Mouse (Mus musculus) midbrain, embryonic 13.5 days (tissue): ENCODE data around the gene Zfp280d. TPM values are rescaled to one million over a fixed set of nuclear protein-coding genes. Genes with fewer than 3 reads are reported as not detected.

Experiments used
- ATAC-seq: fragments of 200-750 bp; cut with Nextera tagmentation; 2 replicates; pipeline ENCODE4 v1.8.0; 2017; ENCODE audit warnings: mild to moderate bottlenecking, moderate TSS enrichment, moderate library complexity
- H3K27ac ChIP-seq: fragments of 300-500 bp; sonication (generic); 2 replicates; pipeline ENCODE4 v1.5.1; 2015; ENCODE audit warnings: inconsistent platforms, mild to moderate bottlenecking, moderate library complexity
- H3K27me3 ChIP-seq: fragments of 300-500 bp; sonication (generic); 2 replicates; pipeline ENCODE4 v1.6.1; 2015; ENCODE audit warnings: mild to moderate bottlenecking, inconsistent platforms
- H3K36me3 ChIP-seq: fragments of 300-500 bp; sonication (generic); 2 replicates; pipeline ENCODE4 v1.6.1; 2015; ENCODE audit warnings: mild to moderate bottlenecking, inconsistent platforms
- H3K4me1 ChIP-seq: fragments of 300-500 bp; sonication (generic); replicated peaks from 2 replicates; pipeline ENCODE4 v1.6.1; 2015; ENCODE audit warnings: inconsistent platforms
- H3K4me2 ChIP-seq: fragments of 300-500 bp; sonication (generic); replicated peaks from 2 replicates; pipeline ENCODE4 v1.6.1; 2015; ENCODE audit warnings: moderate library complexity, mild to moderate bottlenecking, inconsistent platforms
- H3K4me3 ChIP-seq: fragments of 300-500 bp; sonication (generic); replicated peaks from 2 replicates; pipeline ENCODE4 v1.5.1; 2015; ENCODE audit warnings: mild to moderate bottlenecking, inconsistent platforms
- H3K9ac ChIP-seq: fragments of 300-500 bp; sonication (generic); replicated peaks from 2 replicates; pipeline ENCODE4 v1.6.1; 2015; ENCODE audit warnings: mild to moderate bottlenecking, inconsistent platforms
- H3K9me3 ChIP-seq: fragments of 300-500 bp; sonication (generic); 2 replicates; pipeline ENCODE4 v1.6.1; 2016; ENCODE audit warnings: mild to moderate bottlenecking, inconsistent platforms
- WGBS: fragments of 180-500 bp; shearing (Covaris S2); methylation state at CpG from one replicate; pipeline ENCODE4 v1.1.7; 2015; 5-methylcytosine and 5-hydroxymethylcytosine counted together
- polyA plus RNA-seq: library from polyadenylated mRNA; unstranded; fragments of >200 nt; fragmentation: Nextera tagmentation; extraction: Ambion mirVana; gene quantifications from 2 replicates; pipeline ENCODE4 v1.2.1, GENCODE M21; 2015

Zfp280d gene
- polyA plus RNA-seq, 1 experiment from 2014 or later: 50.6 TPM

DNA sequence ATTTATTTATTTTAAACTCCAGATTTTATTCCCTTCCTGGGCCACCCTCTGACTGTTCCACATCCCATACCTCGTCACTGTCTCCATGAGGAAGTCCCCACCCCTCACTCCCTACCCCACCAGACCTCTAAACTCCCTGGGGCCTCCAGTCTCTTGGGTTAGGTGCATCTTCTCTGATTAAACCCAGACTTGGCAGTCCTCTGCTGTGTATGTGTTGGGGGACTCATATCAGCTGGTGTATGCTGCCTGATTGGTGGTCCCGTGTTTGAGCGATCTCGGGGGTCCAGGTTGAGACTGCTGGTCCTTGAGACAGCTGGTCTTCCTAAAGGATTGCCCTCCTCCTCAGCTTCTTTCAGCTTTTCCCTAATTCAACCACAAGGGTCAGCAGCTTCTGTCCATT is 5.3 kb downstream of the Zfp280d start:
- Histone ChIP-seq H3K9ac (no peak overlapping the region), H3K27me3 (no peaks in the 10 kb centered on the region), H3K36me3 (no peaks in the 10 kb centered on the region), H3K4me2 (no peak overlapping the region), H3K9me3 (0 out of 2 replicates have a peak, but pooled peaks cover 2% of the 10 kb centered on the region), H3K27ac (no peak overlapping the region), H3K4me3 (no peak overlapping the region), H3K4me1 (peaks cover 18% of the 10 kb centered on the region)
- ATAC-seq: no peak
- 97% methylated on average over 4 of the region's 4 CpGs for WGBS

DNA sequence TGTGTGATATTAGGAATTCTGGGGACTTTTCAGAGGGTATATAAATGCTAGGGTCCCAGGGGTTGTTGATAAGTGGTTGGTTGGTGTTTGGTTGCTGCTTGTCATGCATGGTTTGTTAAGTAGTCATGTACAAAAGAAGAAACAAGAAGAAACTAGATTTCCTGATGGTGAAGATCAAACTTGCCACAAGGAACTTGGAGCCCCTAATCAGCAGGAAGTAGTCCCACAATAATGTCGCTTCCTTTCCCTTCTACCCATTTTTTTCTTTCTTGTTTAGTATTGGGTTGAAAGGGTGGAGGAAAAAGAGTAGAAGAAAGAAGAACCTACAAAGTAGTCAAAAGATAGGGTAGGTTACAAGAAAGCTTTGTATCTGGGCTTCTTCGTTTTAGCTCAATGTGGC is 13.0 kb downstream of the Zfp280d start:
- 94% methylated on average over 2 of the region's 2 CpGs for WGBS
- H3K27ac ChIP-seq: no peak overlapping the region
- peaks cover 13% of the 10 kb centered on the region for H3K36me3 ChIP-seq
- no peaks in the 10 kb centered on the region for H3K9me3 ChIP-seq
- no peaks in the 10 kb centered on the region for H3K4me1 ChIP-seq
- no peak for ATAC-seq
- H3K4me3 ChIP-seq: no peak overlapping the region
- H3K4me2 ChIP-seq: no peak overlapping the region
- H3K9ac ChIP-seq: no peak overlapping the region
- no peaks in the 10 kb centered on the region for H3K27me3 ChIP-seq

DNA sequence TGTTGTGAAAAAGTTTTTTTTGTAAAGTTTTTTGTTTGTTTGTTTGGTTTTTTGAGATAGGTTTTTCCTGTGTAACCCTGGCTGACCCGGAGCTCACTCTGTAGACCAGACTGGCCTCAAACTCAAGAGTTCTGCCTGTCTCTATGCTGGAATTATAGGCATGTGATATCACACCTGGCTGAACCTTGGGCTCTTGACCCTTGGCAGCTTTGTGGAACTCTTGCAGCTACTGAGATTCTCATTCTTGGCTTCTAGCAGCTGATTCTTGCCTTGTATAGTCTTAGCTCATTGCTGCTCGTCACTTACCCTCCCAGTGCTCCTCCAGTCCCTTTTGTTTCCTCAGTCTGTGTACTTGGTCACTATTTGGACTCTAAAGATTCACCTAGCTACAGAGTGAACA is 13.6 kb downstream of the Zfp280d start:
- Histone ChIP-seq H3K27me3 (no peaks in the 10 kb centered on the region), H3K4me2 (no peak overlapping the region), H3K36me3 (peaks cover 13% of the 10 kb centered on the region), H3K4me3 (no peak overlapping the region), H3K9me3 (no peaks in the 10 kb centered on the region), H3K27ac (no peak overlapping the region), H3K4me1 (no peaks in the 10 kb centered on the region), H3K9ac (no peak overlapping the region)
- ATAC-seq: no peak
- 81% methylated on average over 2 of the region's 2 CpGs for WGBS

DNA sequence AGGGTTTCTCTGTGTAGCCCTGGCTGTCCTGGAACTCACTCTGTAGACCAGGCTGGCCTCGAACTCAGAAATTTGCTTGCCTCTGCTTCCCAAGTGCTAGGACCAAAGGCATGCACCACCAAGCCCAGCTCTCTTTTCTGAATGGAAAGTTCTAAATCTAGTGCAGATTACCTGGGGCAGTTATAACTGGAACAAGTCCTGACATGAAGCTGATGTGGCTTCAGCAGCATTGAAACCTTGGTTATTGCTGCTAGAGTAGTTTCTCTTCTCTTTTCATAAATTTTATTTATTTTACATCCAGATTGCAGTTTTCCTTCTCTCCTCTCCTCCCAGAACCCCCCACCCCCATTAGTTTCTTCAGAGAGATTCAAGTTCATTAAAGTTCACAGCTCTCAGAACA is 14.4 kb downstream of the Zfp280d start:
- no peak for ATAC-seq
- 96% methylated on average over 1 of the region's 1 CpGs for WGBS
- no peaks in the 10 kb centered on the region for H3K27me3 ChIP-seq

DNA sequence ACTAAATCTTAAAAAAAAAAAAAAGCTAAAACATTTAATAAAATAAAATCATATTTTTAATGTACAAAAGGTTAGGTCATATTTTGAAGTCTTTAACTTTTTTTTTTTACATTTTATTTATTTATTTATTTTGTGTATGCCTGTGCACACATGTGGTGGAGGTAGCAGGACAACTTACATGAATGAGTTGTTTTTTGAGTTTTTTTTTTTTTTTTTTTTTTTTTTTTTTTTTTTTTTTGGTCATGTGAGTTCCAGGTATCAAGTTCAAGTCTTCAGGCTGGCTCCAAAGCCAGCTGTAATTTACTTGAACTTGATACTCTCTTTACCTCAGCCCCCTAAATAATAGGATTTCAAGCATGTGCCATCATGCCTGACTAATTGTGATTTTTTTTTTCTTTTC is 19.4 kb downstream of the Zfp280d start:
- ATAC-seq: no peak
- no peak overlapping the region for H3K27ac ChIP-seq
- peaks cover 6% of the 10 kb centered on the region; the same call in 1 of the 2 replicates for H3K36me3 ChIP-seq

More for the DNA sequence above, 14.4 kb downstream of the Zfp280d start:
- no peak overlapping the region for H3K4me2 ChIP-seq
- H3K36me3 ChIP-seq: peaks cover 13% of the 10 kb centered on the region
- no peak overlapping the region for H3K27ac ChIP-seq
- no peak overlapping the region for H3K9ac ChIP-seq
- no peaks in the 10 kb centered on the region for H3K9me3 ChIP-seq
- no peaks in the 10 kb centered on the region for H3K4me1 ChIP-seq
- H3K4me3 ChIP-seq: no peak overlapping the region

DNA sequence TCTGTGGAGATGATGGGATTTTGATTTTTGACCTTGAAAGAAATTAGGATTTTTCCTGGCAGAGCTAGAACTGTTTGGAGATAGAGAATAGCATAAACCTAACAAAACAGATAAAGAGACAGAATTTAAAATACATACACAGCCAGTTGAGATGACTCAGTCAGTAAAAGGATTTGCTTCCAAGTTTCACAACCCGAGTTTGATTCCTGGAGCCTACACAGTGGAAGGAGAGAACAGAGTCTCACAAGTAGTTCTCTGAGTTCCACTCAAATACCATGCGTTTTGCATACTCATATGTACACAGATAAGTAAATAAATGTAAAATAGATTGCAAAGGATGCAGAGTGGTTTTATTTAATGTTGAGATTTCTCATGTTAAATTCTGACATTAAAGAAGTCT is 35.1 kb downstream of the Zfp280d start:
- H3K4me3 ChIP-seq: no peak overlapping the region
- no peak overlapping the region for H3K9ac ChIP-seq
- no peak for ATAC-seq
- 88% methylated on average over 2 of the region's 2 CpGs for WGBS
- H3K9me3 ChIP-seq: no peaks in the 10 kb centered on the region
- H3K27me3 ChIP-seq: no peaks in the 10 kb centered on the region
- peaks cover 25% of the 10 kb centered on the region for H3K36me3 ChIP-seq
- no peak overlapping the region for H3K4me2 ChIP-seq
- no peaks in the 10 kb centered on the region for H3K4me1 ChIP-seq
- H3K27ac ChIP-seq: no peak overlapping the region

More for the DNA sequence above, 19.4 kb downstream of the Zfp280d start:
- Histone ChIP-seq H3K27me3 (no peaks in the 10 kb centered on the region), H3K9ac (no peak overlapping the region), H3K4me1 (no peaks in the 10 kb centered on the region), H3K9me3 (no peaks in the 10 kb centered on the region), H3K4me2 (no peak overlapping the region), H3K4me3 (no peak overlapping the region)

DNA sequence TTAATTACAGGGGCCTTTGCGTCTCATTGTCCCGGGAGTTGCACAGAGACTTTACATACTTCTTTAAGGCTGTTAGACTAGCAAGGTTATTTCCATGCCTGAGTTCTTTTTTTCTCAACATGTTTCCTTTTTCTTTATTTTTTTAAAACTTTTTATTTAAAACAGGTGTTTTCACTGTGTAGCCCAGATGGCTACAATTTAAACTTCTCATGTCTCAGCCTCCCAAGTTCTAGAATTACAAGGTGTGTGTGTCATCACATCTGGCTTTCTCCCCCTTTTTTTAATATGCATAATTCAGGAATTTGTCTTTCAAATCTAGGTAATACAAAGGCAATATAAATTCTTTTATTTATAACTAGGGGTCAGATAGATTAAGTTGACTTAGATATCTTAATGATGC is 58.6 kb downstream of the Zfp280d start:
- Histone ChIP-seq H3K9ac (no peak overlapping the region), H3K4me1 (no peaks in the 10 kb centered on the region), H3K27me3 (no peaks in the 10 kb centered on the region), H3K36me3 (peaks cover 6% of the 10 kb centered on the region), H3K9me3 (no peaks in the 10 kb centered on the region), H3K4me3 (no peak overlapping the region), H3K27ac (no peak overlapping the region), H3K4me2 (no peak overlapping the region)
- 99% methylated on average over 2 of the region's 2 CpGs for WGBS
- ATAC-seq: no peak

DNA sequence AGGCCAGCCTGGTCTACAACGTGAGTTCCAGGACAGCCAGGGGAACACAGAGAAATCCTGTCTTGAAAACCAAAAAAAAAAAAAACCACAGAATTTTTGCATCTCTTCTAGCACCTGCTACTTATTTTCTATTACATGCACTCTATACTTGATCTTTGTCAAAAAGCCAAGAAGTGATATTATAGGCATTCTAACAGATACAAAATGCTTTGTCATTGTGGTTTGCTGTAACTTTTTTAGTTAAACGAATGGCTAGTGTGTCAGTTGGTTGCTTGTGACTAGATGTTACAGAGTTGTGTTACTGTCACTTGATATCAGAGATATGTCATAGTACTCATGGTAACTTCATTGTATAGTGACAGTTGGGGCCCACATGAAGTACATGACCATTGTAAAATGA is 61.4 kb downstream of the Zfp280d start:
- Histone ChIP-seq H3K9me3 (no peaks in the 10 kb centered on the region), H3K4me2 (no peak overlapping the region), H3K36me3 (peaks cover 12% of the 10 kb centered on the region), H3K27me3 (no peaks in the 10 kb centered on the region), H3K9ac (no peak overlapping the region), H3K4me3 (no peak overlapping the region), H3K4me1 (no peaks in the 10 kb centered on the region), H3K27ac (no peak overlapping the region)
- ATAC-seq: no peak
- WGBS: 92% methylated on average over 2 of the region's 2 CpGs

DNA sequence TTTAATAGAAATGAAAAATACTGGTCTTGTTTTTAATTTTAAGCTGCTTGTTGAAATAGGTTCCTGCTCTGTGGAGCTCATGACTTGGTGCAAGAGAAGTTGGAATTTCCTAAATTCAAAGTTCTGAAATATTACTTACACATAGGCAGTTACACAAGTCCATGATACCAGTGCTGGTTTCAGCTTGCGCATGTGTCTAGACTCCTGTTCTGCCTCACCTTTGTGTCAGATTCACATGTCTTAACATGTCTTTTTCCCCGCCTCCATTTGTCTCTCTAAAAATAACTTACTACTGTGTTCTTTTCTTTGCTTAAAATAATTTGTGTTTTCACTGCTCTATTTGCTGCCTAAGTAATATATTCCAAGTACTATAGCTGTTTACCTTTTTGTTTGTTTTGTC is 64.5 kb downstream of the Zfp280d start:
- ATAC-seq: no peak
- Histone ChIP-seq H3K4me3 (no peak overlapping the region), H3K27ac (no peak overlapping the region), H3K36me3 (peaks cover 13% of the 10 kb centered on the region), H3K27me3 (no peaks in the 10 kb centered on the region), H3K4me2 (no peak overlapping the region), H3K9me3 (no peaks in the 10 kb centered on the region), H3K9ac (no peak overlapping the region), H3K4me1 (no peaks in the 10 kb centered on the region)
- WGBS: 100% methylated on average over 2 of the region's 2 CpGs

DNA sequence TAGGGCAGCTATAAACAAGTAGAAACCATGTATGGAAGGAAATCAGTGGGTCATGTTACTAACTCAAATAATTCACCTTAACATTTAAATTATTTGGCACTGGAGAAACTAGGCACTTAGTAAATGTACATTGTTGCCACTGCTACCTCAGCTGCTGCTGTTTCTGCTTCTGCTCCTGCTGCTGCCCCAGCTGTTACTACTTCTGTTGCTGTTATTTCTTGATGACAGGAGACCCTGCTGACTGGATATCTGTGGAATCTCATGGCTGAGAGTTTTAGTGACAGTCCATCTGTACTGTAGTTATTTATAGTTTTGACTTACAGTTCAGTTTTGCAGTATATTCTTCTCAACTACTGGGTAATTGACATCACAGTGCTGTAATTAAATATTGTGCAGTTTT is 69.2 kb downstream of the Zfp280d start:
- no peak overlapping the region for H3K4me2 ChIP-seq
- no peak overlapping the region for H3K4me3 ChIP-seq
- no peak for ATAC-seq
- H3K9me3 ChIP-seq: no peaks in the 10 kb centered on the region
- no peak overlapping the region for H3K27ac ChIP-seq
- no peaks in the 10 kb centered on the region for H3K4me1 ChIP-seq
- H3K27me3 ChIP-seq: no peaks in the 10 kb centered on the region
- H3K36me3 ChIP-seq: peaks cover 18% of the 10 kb centered on the region
- no peak overlapping the region for H3K9ac ChIP-seq

DNA sequence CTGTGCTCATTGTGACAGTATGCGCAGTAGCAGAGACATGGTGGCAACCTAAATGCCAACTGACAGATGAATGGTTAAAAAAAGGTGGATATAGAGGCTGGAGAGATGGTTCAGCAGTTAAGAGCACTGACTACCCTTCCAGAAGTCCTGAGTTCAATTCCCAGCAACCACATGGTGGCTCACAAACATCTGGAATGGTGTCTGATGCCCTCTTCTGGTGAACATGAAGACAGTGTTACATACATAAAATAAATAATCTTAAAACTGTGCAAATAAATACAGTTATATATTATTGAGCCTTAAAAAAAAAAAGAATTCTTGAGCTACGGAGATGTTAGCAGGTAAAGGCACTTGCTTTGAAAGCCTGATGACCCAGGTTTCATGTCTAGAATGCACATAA is 97.7 kb downstream of the Zfp280d start:
- H3K9me3 ChIP-seq: no peaks in the 10 kb centered on the region
- H3K4me2 ChIP-seq: no peak overlapping the region
- no peak overlapping the region for H3K9ac ChIP-seq
- no peak for ATAC-seq
- H3K27me3 ChIP-seq: no peaks in the 10 kb centered on the region
- WGBS: 94% methylated on average over 2 of the region's 2 CpGs
- H3K27ac ChIP-seq: no peak overlapping the region
- 0 out of 2 replicates have a peak, but pooled peaks cover under 1% of the 10 kb centered on the region for H3K36me3 ChIP-seq
- no peaks in the 10 kb centered on the region for H3K4me1 ChIP-seq
- H3K4me3 ChIP-seq: no peak overlapping the region

DNA sequence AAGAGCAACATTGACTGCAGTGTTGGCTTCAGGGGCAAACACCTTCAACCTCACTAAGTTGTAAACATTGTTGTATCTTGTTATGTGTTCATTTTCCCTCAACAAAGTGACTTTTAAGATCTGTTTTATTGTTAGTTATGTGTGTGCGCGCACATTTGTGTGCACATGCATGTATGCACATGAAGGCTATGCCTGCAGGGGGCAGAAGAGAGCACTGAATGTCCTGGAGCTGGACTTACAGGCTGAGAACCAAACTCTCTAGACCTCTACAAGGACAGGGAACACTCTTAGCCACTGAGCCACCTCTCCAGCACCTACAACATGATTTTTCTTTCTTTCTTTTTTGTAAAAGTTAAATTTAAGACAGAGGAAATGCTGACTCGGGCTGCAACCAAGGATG is 99.4 kb downstream of the Zfp280d start:
- H3K4me1 ChIP-seq: no peaks in the 10 kb centered on the region
- no peaks in the 10 kb centered on the region for H3K9me3 ChIP-seq
- H3K4me2 ChIP-seq: no peak overlapping the region
- no peak overlapping the region for H3K27ac ChIP-seq
- no peaks in the 10 kb centered on the region for H3K27me3 ChIP-seq
- 96% methylated on average over 3 of the region's 3 CpGs for WGBS
- H3K36me3 ChIP-seq: no peaks in the 10 kb centered on the region
- ATAC-seq: no peak
- no peak overlapping the region for H3K9ac ChIP-seq
- no peak overlapping the region for H3K4me3 ChIP-seq

DNA sequence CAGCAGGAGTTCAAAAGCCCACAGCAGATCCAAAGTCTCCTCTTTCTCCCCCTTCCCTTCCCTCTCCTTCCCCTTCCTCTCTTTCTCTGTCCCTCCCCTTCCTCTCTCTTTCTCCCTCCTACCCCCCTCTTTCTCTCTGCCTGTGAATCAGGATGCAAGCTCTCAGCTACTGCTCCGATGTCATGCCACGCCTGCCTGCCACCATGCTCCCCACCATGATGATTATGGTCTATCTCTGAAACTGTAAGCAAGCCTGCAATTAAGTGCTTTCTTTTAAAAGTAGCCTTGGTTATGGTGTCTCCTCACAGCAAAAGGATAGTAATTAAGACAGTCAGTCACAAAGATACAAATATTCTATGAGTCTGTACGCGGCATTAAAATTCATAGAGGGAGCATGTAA is 100.3 kb downstream of the Zfp280d start:
- no peak overlapping the region for H3K27ac ChIP-seq
- WGBS: 73% methylated on average over 4 of the region's 4 CpGs
- no peaks in the 10 kb centered on the region for H3K9me3 ChIP-seq
- no peaks in the 10 kb centered on the region for H3K4me1 ChIP-seq
- no peaks in the 10 kb centered on the region for H3K36me3 ChIP-seq
- no peak overlapping the region for H3K9ac ChIP-seq
- no peak overlapping the region for H3K4me2 ChIP-seq
- H3K4me3 ChIP-seq: no peak overlapping the region
- H3K27me3 ChIP-seq: no peaks in the 10 kb centered on the region
- ATAC-seq: no peak
